Mouse (Mus musculus) bone marrow macrophage, adult 2 months (primary cell): ENCODE results near the gene Cyp26b1. TPM values are rescaled to one million over a fixed set of nuclear protein-coding genes. Genes with fewer than 3 reads are reported as not detected.

Source experiments
- H3K27ac ChIP-seq: 2 replicates; pipeline ENCODE4 v1.5.1; 2012; ENCODE audit warnings: low read depth, low read length; ENCODE audit not compliant: insufficient read depth
- H3K4me1 ChIP-seq: 2 replicates; pipeline ENCODE4 v1.6.1; 2012; ENCODE audit warnings: low read length; ENCODE audit not compliant: control insufficient read depth, insufficient read depth
- H3K4me3 ChIP-seq: 2 replicates; pipeline ENCODE4 v1.5.1; 2012; ENCODE audit warnings: mild to moderate bottlenecking, low read length, moderate library complexity; ENCODE audit not compliant: insufficient read depth
- CTCF ChIP-seq: IDR thresholded peaks from 2 replicates; pipeline ENCODE4 v1.5.1; 2012; ENCODE audit warnings: low read depth, mild to moderate bottlenecking, low read length, moderate library complexity
- POLR2A ChIP-seq: IDR thresholded peaks from 2 replicates; pipeline ENCODE4 v1.6.1; 2012; ENCODE audit warnings: mild to moderate bottlenecking, low read depth, low read length, borderline replicate concordance
- polyA plus RNA-seq: library from polyadenylated mRNA; stranded (reverse); fragments of >200 nt; gene quantifications from 2 replicates; pipeline ENCODE4 v1.2.4, GENCODE M21; 2012; ENCODE audit not compliant: missing spikeins, insufficient read depth, insufficient read length

Gene Cyp26b1
- polyA plus RNA-seq, 1 experiment: 0.16 TPM

- TF ChIP-seq POLR2A (no peak), CTCF (no peak)
- H3K4me1 ChIP-seq: peaks cover 14% of the 10 kb centered on the region
- peak overlapping the region; percentile 44 for H3K4me3 ChIP-seq
- no peak overlapping the region for H3K27ac ChIP-seq
These were observed 6.1 kb downstream of the Cyp26b1 start for GRCm38 (mm10) chr6:84587471-84588101.

- Histone ChIP-seq H3K4me1 (peaks cover 14% of the 10 kb centered on the region), H3K4me3 (no peak overlapping the region), H3K27ac (no peak overlapping the region)
- TF ChIP-seq CTCF (no peak), POLR2A (no peak)
These were observed 7.0 kb downstream of the Cyp26b1 start for GRCm38 (mm10) chr6:84586551-84587200.

- no peak overlapping the region for H3K4me3 ChIP-seq
- TF ChIP-seq POLR2A: no peak
- TF ChIP-seq CTCF: no peak
- H3K4me1 ChIP-seq: peaks cover 14% of the 10 kb centered on the region
- no peak overlapping the region for H3K27ac ChIP-seq
These were observed 7.9 kb downstream of the Cyp26b1 start for GRCm38 (mm10) chr6:84585686-84586300.

- no peak for TF ChIP-seq CTCF
- Histone ChIP-seq H3K4me3 (no peak overlapping the region), H3K4me1 (peaks cover 14% of the 10 kb centered on the region), H3K27ac (no peak overlapping the region)
These were observed 8.7 kb downstream of the Cyp26b1 start for GRCm38 (mm10) chr6:84584783-84585685.

GRCm38 (mm10) chr6:84583841-84584782 is 9.6 kb downstream of the Cyp26b1 start:
- no peak for TF ChIP-seq CTCF
- TF ChIP-seq POLR2A: no peak
- peaks cover 14% of the 10 kb centered on the region for H3K4me1 ChIP-seq
- peak overlapping the region; percentile 31 for H3K4me3 ChIP-seq
- no peak overlapping the region for H3K27ac ChIP-seq

- H3K27ac ChIP-seq: no peak overlapping the region
- H3K4me1 ChIP-seq: peaks cover 14% of the 10 kb centered on the region
- peak overlapping the region; percentile 31 for H3K4me3 ChIP-seq
- no peak for TF ChIP-seq CTCF
- TF ChIP-seq POLR2A: 0 out of 2 replicates have a peak, but pooled peaks have one; percentile 7
These were observed 10.3 kb downstream of the Cyp26b1 start for GRCm38 (mm10) chr6:84583371-84583770.

- no peak for TF ChIP-seq POLR2A
- TF ChIP-seq CTCF: no peak
- Histone ChIP-seq H3K4me3 (no peak overlapping the region; the same call in 1 of the 2 replicates), H3K27ac (no peak overlapping the region), H3K4me1 (peaks cover 14% of the 10 kb centered on the region)
These were observed 10.9 kb downstream of the Cyp26b1 start for GRCm38 (mm10) chr6:84582826-84583225.

GRCm38 (mm10) chr6:84581833-84582445 is 11.8 kb downstream of the Cyp26b1 start:
- no peak overlapping the region for H3K27ac ChIP-seq

More at GRCm38 (mm10) chr6:84581833-84582445, 11.8 kb downstream of the Cyp26b1 start:
- peaks cover 14% of the 10 kb centered on the region for H3K4me1 ChIP-seq
- TF ChIP-seq POLR2A: no peak
- TF ChIP-seq CTCF: no peak
- no peak overlapping the region for H3K4me3 ChIP-seq
